Mouse (Mus musculus): ENCODE results near the gene Dnttip2.

- TF ChIP-seq POLR2A (IDR thresholded peaks at IDR 0.05; ENCODE audit: borderline replicate concordance, low read depth, low read length): no peak
- no peak for TF ChIP-seq CTCF (IDR thresholded peaks at IDR 0.05; ENCODE audit: low read depth, low read length)
Measured at GRCm38 (mm10) chr3:122273407-122274240, 564 bp upstream of the Dnttip2 start.
